Mouse (Mus musculus) limb, embryonic 14.5 days (tissue): ENCODE results near the gene Hoxa6. TPM values are rescaled to one million over a fixed set of nuclear protein-coding genes. Genes with fewer than 3 reads are reported as not detected.

Experiments used
- ATAC-seq: fragments of 200-750 bp; cut with Nextera tagmentation; 2 replicates; pipeline ENCODE4 v1.8.0; 2017; ENCODE audit warnings: low read depth, moderate number of reproducible peaks, moderate TSS enrichment; ENCODE audit not compliant: low FRiP score
- DNase-seq: peaks from one replicate; pipeline ENCODE4 v3.0.0-alpha.2; 2015; ENCODE audit warnings: low spot score
- H3K27ac ChIP-seq: fragments of 300-500 bp; sonication (generic); replicated peaks from 2 replicates; pipeline ENCODE4 v1.5.1; 2014; ENCODE audit warnings: low read depth, mild to moderate bottlenecking, low read length, moderate library complexity, mixed read lengths
- H3K27me3 ChIP-seq: fragments of 300-500 bp; sonication (generic); 2 replicates; pipeline ENCODE4 v1.6.1; 2014; ENCODE audit warnings: low read length, mixed read lengths; ENCODE audit not compliant: control insufficient read depth, insufficient read depth
- H3K36me3 ChIP-seq: fragments of 300-500 bp; sonication (generic); 2 replicates; pipeline ENCODE4 v1.6.1; 2014; ENCODE audit warnings: mild to moderate bottlenecking, low read length, moderate library complexity, mixed read lengths; ENCODE audit not compliant: control insufficient read depth, insufficient read depth
- H3K4me1 ChIP-seq: fragments of 300-500 bp; sonication (generic); 2 replicates; pipeline ENCODE4 v1.6.1; 2014; ENCODE audit warnings: antibody characterized with exemption, low read length, mixed read lengths; ENCODE audit not compliant: control insufficient read depth, insufficient read depth
- H3K4me2 ChIP-seq: fragments of 300-500 bp; sonication (generic); replicated peaks from 2 replicates; pipeline ENCODE4 v1.6.1; 2014; ENCODE audit warnings: low read depth, mild to moderate bottlenecking, low read length, moderate library complexity; ENCODE audit not compliant: severe bottlenecking
- H3K4me3 ChIP-seq: fragments of 300-500 bp; sonication (generic); replicated peaks from 2 replicates; pipeline ENCODE4 v1.5.1; 2014; ENCODE audit warnings: low read length
- H3K9ac ChIP-seq: fragments of 300-500 bp; sonication (generic); 2 replicates; pipeline ENCODE4 v1.6.1; 2014; ENCODE audit warnings: mild to moderate bottlenecking, low read depth, low read length, moderate library complexity; ENCODE audit not compliant: severe bottlenecking
- H3K9me3 ChIP-seq: fragments of 300-500 bp; sonication (generic); 2 replicates; pipeline ENCODE4 v1.6.1; 2016; ENCODE audit warnings: low read length; ENCODE audit not compliant: control insufficient read depth
- POLR2A ChIP-seq: fragments of 200-500 bp; IDR thresholded peaks from 2 replicates; pipeline ENCODE4 v1.8.0; 2012; ENCODE audit warnings: inconsistent platforms, mild to moderate bottlenecking, moderate library complexity, borderline replicate concordance; ENCODE audit not compliant: insufficient read depth, insufficient read length; ENCODE audit errors: extremely low read depth
- WGBS: fragments of 180-500 bp; shearing (Covaris S2); extraction: QIAGEN DNeasy Blood & Tissue Kit; methylation state at CpG from one replicate; pipeline ENCODE4 v1.1.7; 2014; 5-methylcytosine and 5-hydroxymethylcytosine counted together
- polyA plus RNA-seq, 2 experiments: library from polyadenylated mRNA; depleted of rRNA in 1 of 2; stranded (reverse) in 1 of 2; unstranded in 1 of 2; fragments of >200 nt; fragmentation: Nextera tagmentation in 1 of 2; extraction: Ambion mirVana in 1 of 2; gene quantifications; 2 replicates each; pipeline versions ENCODE4 v1.2.1 to v1.2.3; 2012 to 2014

The Hoxa6 gene
- polyA plus RNA-seq (2012; rRNA removed), result 3.9 and 4.3 TPM in 2 replicates
- 0.66 and 0.94 TPM in 2 replicates for polyA plus RNA-seq (2014; fragmentation: Nextera tagmentation; extraction: Ambion mirVana)

- peaks cover 62% of the 10 kb centered on the region for H3K4me1 ChIP-seq
These were observed at the start of gene Hoxa6 for GRCm38 (mm10) chr6:52208072-52208867. Gene Hoxa6, minus strand, starts transcription at chr6:52208722.

GRCm38 (mm10) chr6:52256956-52257355 is 48.4 kb upstream of the Hoxa6 start:
- Histone ChIP-seq H3K9ac (peak overlapping the region; percentile 99), H3K4me3 (peak overlapping the region; percentile 76)
- TF ChIP-seq POLR2A, result no peak

More at GRCm38 (mm10) chr6:52208072-52208867, at the start of gene Hoxa6:
- Histone ChIP-seq H3K27ac (no peak within 1 kb of the TSS), H3K36me3 (peaks cover 28% of the 10 kb centered on the region), H3K4me3 (peak within 1 kb of the TSS; percentile 39), H3K27me3 (peaks cover 26% of the 10 kb centered on the region; the same call in 1 of the 2 replicates), H3K9me3 (no peaks in the 10 kb centered on the region), H3K9ac (peak within 1 kb of the TSS; percentile 52), H3K4me2 (peak within 1 kb of the TSS; percentile 75)
- ATAC-seq (no peak), DNase-seq (peak; percentile 51)
- no peak for TF ChIP-seq POLR2A
- 5% methylated on average over 45 of the region's 47 CpGs for WGBS

GRCm38 (mm10) chr6:52253511-52254500 is 45.3 kb upstream of the Hoxa6 start:
- H3K9ac ChIP-seq, result peak overlapping the region; percentile 92
- H3K4me2 ChIP-seq, result peak overlapping the region; percentile 96
- H3K4me3 ChIP-seq, result peak overlapping the region; percentile 76
- no peak for DNase-seq
- peaks cover 46% of the 10 kb centered on the region for H3K36me3 ChIP-seq
- H3K4me1 ChIP-seq, result peaks cover 24% of the 10 kb centered on the region
- ATAC-seq, result peak; percentile 8; the same call in 1 of the 2 replicates
- peaks cover 4% of the 10 kb centered on the region; the same call in 1 of the 2 replicates for H3K27me3 ChIP-seq
- no peaks in the 10 kb centered on the region for H3K9me3 ChIP-seq
- H3K27ac ChIP-seq, result peak overlapping the region; percentile 96
- TF ChIP-seq POLR2A, result 0 out of 2 replicates have a peak, but pooled peaks have one; percentile 11
- WGBS, result 1% methylated on average over 59 of the region's 59 CpGs

More at GRCm38 (mm10) chr6:52256956-52257355, 48.4 kb upstream of the Hoxa6 start:
- Histone ChIP-seq H3K4me2 (peak overlapping the region; percentile 96), H3K4me1 (0 out of 2 replicates have a peak, but pooled peaks cover 3% of the 10 kb centered on the region), H3K36me3 (peaks cover 26% of the 10 kb centered on the region; the same call in 1 of the 2 replicates), H3K9me3 (no peaks in the 10 kb centered on the region), H3K27ac (0 out of 2 replicates have a peak overlapping the region, but pooled peaks have one; percentile 1), H3K27me3 (peaks cover 7% of the 10 kb centered on the region; the same call in 1 of the 2 replicates)
- DNase-seq (peak; percentile 90), ATAC-seq (no peak)
- WGBS, result under 1% methylated on average over 6 of the region's 6 CpGs

- Histone ChIP-seq H3K36me3 (peaks cover 45% of the 10 kb centered on the region), H3K9me3 (no peaks in the 10 kb centered on the region), H3K4me2 (peak overlapping the region; percentile 96), H3K27me3 (peaks cover 4% of the 10 kb centered on the region; the same call in 1 of the 2 replicates), H3K4me1 (peaks cover 24% of the 10 kb centered on the region), H3K4me3 (peak overlapping the region; percentile 76), H3K27ac (peak overlapping the region; percentile 96), H3K9ac (peak overlapping the region; percentile 92)
- ATAC-seq, result peak; percentile 4; the same call in 1 of the 2 replicates
- 1% methylated on average over 35 of the region's 35 CpGs for WGBS
- no peak for DNase-seq
- peak; percentile 12; the same call in 1 of the 2 replicates for TF ChIP-seq POLR2A
These were observed 44.4 kb upstream of the Hoxa6 start for GRCm38 (mm10) chr6:52252775-52253376.
